Mouse (Mus musculus): ENCODE results near the gene Atf6.

DNA sequence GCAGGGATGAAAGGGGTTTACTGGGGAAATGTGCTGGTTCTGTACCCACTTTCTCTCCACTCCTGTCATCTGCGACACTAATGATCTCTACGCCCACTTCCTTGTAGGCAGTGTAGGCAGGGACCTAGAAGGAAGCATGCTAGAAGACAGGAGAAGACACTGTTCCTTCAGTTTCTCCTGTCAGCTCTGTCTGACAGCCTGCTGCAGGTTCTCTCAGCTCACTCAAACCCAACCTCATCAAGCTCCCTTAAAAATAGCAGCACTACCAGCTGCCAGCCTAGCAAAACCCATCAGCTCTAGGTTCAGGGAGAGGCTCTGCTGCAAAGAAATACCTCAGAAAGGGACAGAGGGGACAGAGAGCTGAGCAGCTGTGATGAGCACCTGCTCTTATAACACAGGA is 17.6 kb downstream of the Atf6 start:
- TF ChIP-seq HCFC1 (IDR thresholded peaks at IDR 0.05; ENCODE audit: borderline replicate concordance, insufficient read depth, low read length) (no peak), ZNF384 (IDR thresholded peaks at IDR 0.05; ENCODE audit: low read depth, low read length) (no peak), MAFK (IDR thresholded peaks at IDR 0.05; ENCODE audit: insufficient read depth, low read depth, low read length) (no peak), CHD2 (IDR thresholded peaks at IDR 0.05; ENCODE audit: low read depth, low read length) (no peak), ZC3H11A (IDR thresholded peaks at IDR 0.05; ENCODE audit: borderline replicate concordance, low read depth, low read length) (no peak)
